Mouse (Mus musculus): ENCODE measurements at regions not wholly inside any gene's neighbourhood (a gene's known extent, or its start where the extent isn't known, plus 50 kb on each side); places are given as distances from the start of the nearest gene placed in this dataset.

GRCm38 (mm10) chr2:115141416-115141815 is 440.1 kb upstream of the BC052040 start:
- no peak overlapping the region for H3K9ac ChIP-seq
- H3K36me3 ChIP-seq (ENCODE audit: insufficient read depth), result no peaks in the 10 kb centered on the region
- no peak overlapping the region for H3K4me2 ChIP-seq (ENCODE audit: low read depth)
- H3K9me3 ChIP-seq (ENCODE audit: low read length), result no peaks in the 10 kb centered on the region
- no peak overlapping the region for H3K4me3 ChIP-seq (ENCODE audit: low read depth, low read length)
- TF ChIP-seq CTCF (IDR thresholded peaks at IDR 0.05; ENCODE audit: low read depth), result no peak
- H3K27me3 ChIP-seq (ENCODE audit: insufficient read depth, low read length), result no peaks in the 10 kb centered on the region
- no peaks in the 10 kb centered on the region for H3K4me1 ChIP-seq (ENCODE audit: insufficient read depth)
- no peak for ATAC-seq
- DNase-seq, result no peak
- H3K27ac ChIP-seq (ENCODE audit: low read depth, low read length), result no peak overlapping the region

GRCm38 (mm10) chr2:115172111-115172510 is 409.4 kb upstream of the BC052040 start:
- H3K4me1 ChIP-seq (ENCODE audit: insufficient read depth), result no peaks in the 10 kb centered on the region
- H3K9ac ChIP-seq, result no peak overlapping the region
- H3K36me3 ChIP-seq (ENCODE audit: insufficient read depth), result no peaks in the 10 kb centered on the region
- 73% methylated on average over 5 of the region's 5 CpGs for WGBS
- no peaks in the 10 kb centered on the region for H3K27me3 ChIP-seq (ENCODE audit: insufficient read depth, low read length)
- no peaks in the 10 kb centered on the region for H3K9me3 ChIP-seq (ENCODE audit: low read length)
- no peak for TF ChIP-seq CTCF (IDR thresholded peaks at IDR 0.05; ENCODE audit: low read depth)
- no peak for DNase-seq
- no peak overlapping the region for H3K4me2 ChIP-seq (ENCODE audit: low read depth)
- no peak overlapping the region for H3K4me3 ChIP-seq (ENCODE audit: low read depth, low read length)
- no peak overlapping the region for H3K27ac ChIP-seq (ENCODE audit: low read depth, low read length)
- ATAC-seq, result no peak

GRCm38 (mm10) chr2:115177076-115177475 is 404.4 kb upstream of the BC052040 start:
- no peaks in the 10 kb centered on the region for H3K4me1 ChIP-seq (ENCODE audit: insufficient read depth)

GRCm38 (mm10) chr2:115177896-115178295 is 403.6 kb upstream of the BC052040 start:
- Histone ChIP-seq H3K4me1 (ENCODE audit: insufficient read depth) (no peaks in the 10 kb centered on the region), H3K9ac (no peak overlapping the region), H3K4me2 (ENCODE audit: low read depth) (no peak overlapping the region), H3K4me3 (ENCODE audit: low read depth, low read length) (no peak overlapping the region), H3K36me3 (ENCODE audit: insufficient read depth) (no peaks in the 10 kb centered on the region), H3K27ac (ENCODE audit: low read depth, low read length) (no peak overlapping the region), H3K27me3 (ENCODE audit: insufficient read depth, low read length) (no peaks in the 10 kb centered on the region), H3K9me3 (ENCODE audit: low read length) (no peaks in the 10 kb centered on the region)
- TF ChIP-seq CTCF (IDR thresholded peaks at IDR 0.05; ENCODE audit: low read depth), result no peak
- DNase-seq (no peak), ATAC-seq (no peak)
- 56% methylated on average over 1 of the region's 1 CpGs for WGBS

More at GRCm38 (mm10) chr2:115177076-115177475, 404.4 kb upstream of the BC052040 start:
- no peak for TF ChIP-seq CTCF (IDR thresholded peaks at IDR 0.05; ENCODE audit: low read depth)
- Histone ChIP-seq H3K4me2 (ENCODE audit: low read depth) (no peak overlapping the region), H3K9ac (no peak overlapping the region), H3K27ac (ENCODE audit: low read depth, low read length) (no peak overlapping the region), H3K36me3 (ENCODE audit: insufficient read depth) (no peaks in the 10 kb centered on the region), H3K27me3 (ENCODE audit: insufficient read depth, low read length) (no peaks in the 10 kb centered on the region), H3K9me3 (ENCODE audit: low read length) (no peaks in the 10 kb centered on the region), H3K4me3 (ENCODE audit: low read depth, low read length) (no peak overlapping the region)
- DNase-seq, result no peak
- ATAC-seq, result no peak
- WGBS, result 82% methylated on average over 1 of the region's 1 CpGs

- H3K4me3 ChIP-seq (ENCODE audit: low read depth, low read length), result no peak overlapping the region
- 0 out of 2 replicates have a peak, but pooled peaks cover 4% of the 10 kb centered on the region for H3K9me3 ChIP-seq (ENCODE audit: low read length)
- no peak overlapping the region for H3K27ac ChIP-seq (ENCODE audit: low read depth, low read length)
- no peak for TF ChIP-seq CTCF (IDR thresholded peaks at IDR 0.05; ENCODE audit: low read depth)
- no peak for ATAC-seq
- no peak for DNase-seq
- no peak overlapping the region for H3K4me2 ChIP-seq (ENCODE audit: low read depth)
- no peaks in the 10 kb centered on the region for H3K27me3 ChIP-seq (ENCODE audit: insufficient read depth, low read length)
- H3K4me1 ChIP-seq (ENCODE audit: insufficient read depth), result no peaks in the 10 kb centered on the region
- no peak overlapping the region for H3K9ac ChIP-seq
- H3K36me3 ChIP-seq (ENCODE audit: insufficient read depth), result no peaks in the 10 kb centered on the region
These were observed 370.3 kb upstream of the BC052040 start for GRCm38 (mm10) chr2:115211191-115211590.

- ATAC-seq, result peak; percentile 65
These were observed 368.1 kb upstream of the BC052040 start for GRCm38 (mm10) chr2:115213181-115213970.

GRCm38 (mm10) chr2:115214292-115214691 is 367.2 kb upstream of the BC052040 start:
- no peaks in the 10 kb centered on the region for H3K4me1 ChIP-seq (ENCODE audit: insufficient read depth)
- H3K27me3 ChIP-seq (ENCODE audit: insufficient read depth, low read length), result no peaks in the 10 kb centered on the region
- no peaks in the 10 kb centered on the region for H3K9me3 ChIP-seq (ENCODE audit: low read length)
- no peak for TF ChIP-seq CTCF (IDR thresholded peaks at IDR 0.05; ENCODE audit: low read depth)
- no peaks in the 10 kb centered on the region for H3K36me3 ChIP-seq (ENCODE audit: insufficient read depth)
- H3K4me3 ChIP-seq (ENCODE audit: low read depth, low read length), result no peak overlapping the region
- H3K27ac ChIP-seq (ENCODE audit: low read depth, low read length), result no peak overlapping the region
- WGBS, result 74% methylated on average over 6 of the region's 6 CpGs
- H3K4me2 ChIP-seq (ENCODE audit: low read depth), result no peak overlapping the region
- no peak overlapping the region for H3K9ac ChIP-seq
- DNase-seq (no peak), ATAC-seq (no peak)

More at GRCm38 (mm10) chr2:115213181-115213970, 368.1 kb upstream of the BC052040 start:
- no peaks in the 10 kb centered on the region for H3K36me3 ChIP-seq (ENCODE audit: insufficient read depth)
- no peaks in the 10 kb centered on the region for H3K4me1 ChIP-seq (ENCODE audit: insufficient read depth)
- H3K4me3 ChIP-seq (ENCODE audit: low read depth, low read length), result no peak overlapping the region
- no peak overlapping the region for H3K9ac ChIP-seq
- H3K27me3 ChIP-seq (ENCODE audit: insufficient read depth, low read length), result no peaks in the 10 kb centered on the region
- H3K4me2 ChIP-seq (ENCODE audit: low read depth), result no peak overlapping the region
- TF ChIP-seq CTCF (IDR thresholded peaks at IDR 0.05; ENCODE audit: low read depth), result no peak
- peak; percentile 9 for DNase-seq
- H3K27ac ChIP-seq (ENCODE audit: low read depth, low read length), result no peak overlapping the region
- H3K9me3 ChIP-seq (ENCODE audit: low read length), result no peaks in the 10 kb centered on the region
- 34% methylated on average over 18 of the region's 18 CpGs for WGBS

Measured in forebrain, postnatal 0 days (tissue).